Mouse (Mus musculus): Measurements from ENCODE around the gene Ankrd33.

GRCm38 (mm10) chr15:101094979-101095378 lies 20.6 kb upstream of the Ankrd33 start:
- TF ChIP-seq CTCF (conservative IDR thresholded peaks at IDR 0.05; ENCODE audit: insufficient read depth, insufficient read length, low read depth, low read length) = no peak
- no peak for TF ChIP-seq POLR2A (IDR thresholded peaks at IDR 0.05; ENCODE audit: low read depth, low read length)
